Mouse (Mus musculus) right cerebral cortex, postnatal 14 days (tissue): ENCODE results near the gene Sbsn.

Experiments
- DNase-seq: peaks from one replicate; pipeline ENCODE4 v3.0.0; 2022

Gene Sbsn

GRCm38 (mm10) chr7:30758853-30759252 is 7.6 kb downstream of the Sbsn start:
- DNase-seq, result no peak

GRCm38 (mm10) chr7:30761769-30762352 is 10.6 kb downstream of the Sbsn start:
- no peak for DNase-seq

- no peak for DNase-seq
Observed at GRCm38 (mm10) chr7:30763456-30763855, 12.2 kb downstream of the Sbsn start, which contains the start of gene Dmkn. Gene Dmkn (plus strand): TSS chr7:30763756.

GRCm38 (mm10) chr7:30765173-30765572 is 13.9 kb downstream of the Sbsn start:
- DNase-seq, result no peak

GRCm38 (mm10) chr7:30766408-30766807 is 15.1 kb downstream of the Sbsn start:
- DNase-seq, result no peak

GRCm38 (mm10) chr7:30769236-30769635 is 18.0 kb downstream of the Sbsn start:
- DNase-seq, result no peak

- DNase-seq, result peak; percentile 13
Observed at GRCm38 (mm10) chr7:30776104-30776503, 24.8 kb downstream of the Sbsn start.

GRCm38 (mm10) chr7:30777081-30777579 is 25.9 kb downstream of the Sbsn start:
- DNase-seq, result no peak

- DNase-seq, result no peak
Observed at GRCm38 (mm10) chr7:30777911-30778310, 26.6 kb downstream of the Sbsn start.

GRCm38 (mm10) chr7:30781792-30782191 is 30.5 kb downstream of the Sbsn start:
- no peak for DNase-seq

- no peak for DNase-seq
Observed at GRCm38 (mm10) chr7:30782658-30783057, 31.4 kb downstream of the Sbsn start.

GRCm38 (mm10) chr7:30785154-30785553 is 33.9 kb downstream of the Sbsn start:
- no peak for DNase-seq

- DNase-seq, result no peak
Observed at GRCm38 (mm10) chr7:30785721-30786546, 34.7 kb downstream of the Sbsn start.

- no peak for DNase-seq
Observed at GRCm38 (mm10) chr7:30787377-30788022, 36.2 kb downstream of the Sbsn start, which contains the start of gene Krtdap. Gene Krtdap (plus strand): TSS chr7:30787896.

GRCm38 (mm10) chr7:30790141-30790540 is 38.9 kb downstream of the Sbsn start:
- DNase-seq, result no peak

- no peak for DNase-seq
Observed at GRCm38 (mm10) chr7:30791921-30792320, 40.6 kb downstream of the Sbsn start.

- DNase-seq, result no peak
Observed at GRCm38 (mm10) chr7:30794921-30795320, 43.6 kb downstream of the Sbsn start.

- no peak for DNase-seq
Observed at GRCm38 (mm10) chr7:30796790-30797189, 45.5 kb downstream of the Sbsn start.

- DNase-seq, result no peak
Observed at GRCm38 (mm10) chr7:30800653-30801052, 49.4 kb downstream of the Sbsn start.

GRCm38 (mm10) chr7:30803256-30803655 is 52.0 kb downstream of the Sbsn start:
- no peak for DNase-seq

- DNase-seq, result no peak
Observed at GRCm38 (mm10) chr7:30804026-30804715, 52.9 kb downstream of the Sbsn start.
